Mouse (Mus musculus) heart, embryonic 11.5 days (tissue): ENCODE data around the gene Irgq. TPM values are rescaled to one million over a fixed set of nuclear protein-coding genes. Genes with fewer than 3 reads are reported as not detected.

Experiments used
- ATAC-seq: fragments of 200-750 bp; cut with Nextera tagmentation; replicated peaks from 2 replicates; pipeline ENCODE4 v1.8.0; 2017; ENCODE audit warnings: moderate library complexity; ENCODE audit not compliant: insufficient number of reproducible peaks, low FRiP score, low TSS enrichment
- H3K27ac ChIP-seq: fragments of 300-500 bp; sonication (generic); 2 replicates; pipeline ENCODE4 v1.5.1; 2014; ENCODE audit warnings: mild to moderate bottlenecking, low read depth, low read length
- H3K27me3 ChIP-seq: fragments of 300-500 bp; sonication (generic); 2 replicates; pipeline ENCODE4 v1.6.1; 2014; ENCODE audit warnings: mild to moderate bottlenecking, low read length, mixed read lengths; ENCODE audit not compliant: control insufficient read depth, insufficient read depth
- H3K36me3 ChIP-seq: fragments of 300-500 bp; sonication (generic); 2 replicates; pipeline ENCODE4 v1.6.1; 2014; ENCODE audit warnings: mild to moderate bottlenecking, low read length, moderate library complexity, mixed read lengths; ENCODE audit not compliant: control insufficient read depth, insufficient read depth
- H3K4me1 ChIP-seq: fragments of 300-500 bp; sonication (generic); 2 replicates; pipeline ENCODE4 v1.6.1; 2014; ENCODE audit warnings: low read length; ENCODE audit not compliant: control insufficient read depth, insufficient read depth
- H3K4me2 ChIP-seq: fragments of 300-500 bp; sonication (generic); 2 replicates; pipeline ENCODE4 v1.6.1; 2014; ENCODE audit warnings: mild to moderate bottlenecking, moderate library complexity
- H3K4me3 ChIP-seq: fragments of 300-500 bp; sonication (generic); 2 replicates; pipeline ENCODE4 v1.5.1; 2014; ENCODE audit warnings: low read depth, low read length
- H3K9ac ChIP-seq: fragments of 300-500 bp; sonication (generic); 2 replicates; pipeline ENCODE4 v1.6.1; 2014; ENCODE audit warnings: mild to moderate bottlenecking, low read depth, low read length, moderate library complexity
- H3K9me3 ChIP-seq: fragments of 300-500 bp; sonication (generic); replicated peaks from 2 replicates; pipeline ENCODE4 v1.6.1; 2016; ENCODE audit warnings: low read length; ENCODE audit not compliant: control insufficient read depth
- WGBS: fragments of 180-500 bp; shearing (Covaris S2); extraction: QIAGEN DNeasy Blood & Tissue Kit; methylation state at CpG from one replicate; pipeline ENCODE4 v1.1.7; 2014; ENCODE audit not compliant: insufficient replicate concordance; 5-methylcytosine and 5-hydroxymethylcytosine counted together
- polyA plus RNA-seq: library from polyadenylated mRNA; unstranded; fragments of >200 nt; fragmentation: Nextera tagmentation; extraction: Ambion mirVana; gene quantifications from 2 replicates; pipeline ENCODE4 v1.2.1, GENCODE M21; 2014

Irgq gene
- polyA plus RNA-seq, 1 experiment from 2014 or later = 4.1 TPM

DNA sequence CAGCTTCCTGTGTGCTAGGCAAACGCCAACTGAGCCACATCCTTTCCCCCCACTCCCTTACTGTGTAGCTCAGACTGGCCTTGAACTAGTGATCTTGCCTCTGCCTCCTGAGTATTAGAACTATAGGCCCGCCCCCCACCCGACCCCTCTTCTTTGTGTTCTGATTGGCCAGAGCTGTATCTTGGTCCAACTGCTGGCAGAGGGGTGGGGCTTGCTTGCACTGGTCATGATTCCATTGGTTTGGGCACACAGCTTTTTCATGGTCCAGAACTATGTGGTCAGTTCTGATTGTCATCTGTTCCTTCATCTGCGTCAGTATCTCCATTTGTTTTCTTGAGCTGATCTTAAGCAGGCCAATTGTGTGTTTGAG, 33.3 kb downstream of the Irgq start:
- Histone ChIP-seq H3K4me2 (no peak overlapping the region), H3K27ac (no peak overlapping the region), H3K9ac (no peak overlapping the region), H3K36me3 (peaks cover 16% of the 10 kb centered on the region), H3K27me3 (no peaks in the 10 kb centered on the region), H3K9me3 (no peaks in the 10 kb centered on the region), H3K4me3 (no peak overlapping the region), H3K4me1 (no peaks in the 10 kb centered on the region)
- no peak for ATAC-seq
- 87% methylated on average over 4 of the region's 4 CpGs for WGBS

DNA sequence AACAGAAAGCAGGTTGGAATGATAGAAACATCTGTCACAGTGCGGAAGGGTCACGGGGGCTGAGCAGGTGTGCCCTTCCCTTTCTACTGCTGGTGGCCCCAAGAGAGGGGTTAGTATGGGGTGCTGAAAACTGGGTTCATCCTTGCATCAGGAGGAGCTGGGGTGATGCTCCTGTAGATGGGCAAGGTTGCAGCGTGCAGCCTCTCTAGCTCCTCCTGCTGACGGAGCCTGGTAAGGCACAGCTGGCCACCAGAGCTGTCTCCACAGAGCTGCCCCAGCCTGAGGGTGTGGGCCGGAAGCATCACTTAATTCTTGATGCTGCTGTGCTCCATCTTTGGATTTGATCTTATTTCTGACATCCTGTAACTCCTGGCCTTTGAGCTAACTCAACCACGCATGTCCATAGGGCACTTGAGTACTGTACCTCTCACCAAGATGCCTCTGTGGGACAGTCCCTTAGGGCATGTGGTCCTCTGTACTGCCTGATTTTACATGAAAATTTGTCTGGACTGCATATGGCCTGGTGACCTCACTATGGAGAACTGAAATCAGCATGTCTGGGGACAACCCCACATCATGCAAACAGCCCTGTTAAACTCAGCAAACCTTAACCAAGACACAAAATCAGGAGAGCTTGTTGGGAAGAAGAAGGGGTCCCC, 34.2 kb downstream of the Irgq start:
- H3K4me3 ChIP-seq = no peak overlapping the region
- no peaks in the 10 kb centered on the region for H3K27me3 ChIP-seq
- no peaks in the 10 kb centered on the region for H3K9me3 ChIP-seq
- H3K4me2 ChIP-seq = no peak overlapping the region
- peaks cover 16% of the 10 kb centered on the region for H3K36me3 ChIP-seq
- H3K4me1 ChIP-seq = no peaks in the 10 kb centered on the region
- no peak overlapping the region for H3K9ac ChIP-seq
- no peak for ATAC-seq
- 65% methylated on average over 6 of the region's 6 CpGs for WGBS
- H3K27ac ChIP-seq = no peak overlapping the region

DNA sequence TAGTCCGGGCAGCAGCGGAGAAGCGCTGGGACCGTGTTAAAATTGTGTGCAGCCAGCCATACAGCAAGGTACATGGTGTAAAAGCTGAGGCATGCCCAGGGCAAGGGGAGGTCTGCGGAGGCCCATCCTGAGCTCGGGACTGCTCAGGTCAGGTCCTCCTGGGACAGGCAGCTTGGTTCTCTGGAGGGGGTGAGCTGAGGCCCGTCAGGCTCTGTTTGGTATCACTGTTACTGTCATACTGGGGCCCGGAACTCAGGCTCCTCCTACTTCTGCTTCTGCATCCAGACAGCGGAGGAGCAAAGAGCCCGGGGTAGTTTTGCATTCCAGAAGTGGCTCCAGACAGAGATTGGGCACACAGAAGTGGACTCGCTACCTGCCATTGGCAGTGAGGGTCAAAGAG, 35.1 kb downstream of the Irgq start:
- ATAC-seq = no peak
- H3K9me3 ChIP-seq = no peaks in the 10 kb centered on the region
- H3K4me1 ChIP-seq = no peaks in the 10 kb centered on the region
- no peak overlapping the region for H3K4me3 ChIP-seq
- no peak overlapping the region for H3K27ac ChIP-seq
- peaks cover 18% of the 10 kb centered on the region for H3K36me3 ChIP-seq
- 91% methylated on average over 11 of the region's 11 CpGs for whole genome bisulfite sequencing
- no peaks in the 10 kb centered on the region for H3K27me3 ChIP-seq
- no peak overlapping the region for H3K4me2 ChIP-seq
- H3K9ac ChIP-seq = no peak overlapping the region

DNA sequence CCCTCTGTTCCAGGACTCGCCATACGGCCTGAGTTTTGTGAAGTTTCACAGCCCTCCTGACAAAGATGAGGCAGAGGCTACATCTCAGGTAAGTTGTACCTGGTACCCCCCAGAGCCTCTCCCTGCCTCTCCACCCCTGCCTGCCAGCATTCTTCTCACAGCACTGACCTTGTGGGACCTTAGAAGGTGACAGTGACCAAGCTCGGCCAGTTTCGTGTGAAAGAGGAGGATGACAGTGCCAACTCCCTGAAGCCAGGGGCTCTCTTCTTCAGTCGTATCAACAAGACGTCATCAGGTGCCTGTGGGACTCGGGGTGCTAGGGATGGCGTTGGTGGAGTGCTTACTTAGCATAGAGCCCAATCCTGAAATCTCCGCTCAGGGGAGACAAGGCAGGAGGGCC, 35.7 kb downstream of the Irgq start:
- Histone ChIP-seq H3K9me3 (no peaks in the 10 kb centered on the region), H3K27ac (no peak overlapping the region), H3K4me3 (no peak overlapping the region), H3K9ac (no peak overlapping the region), H3K4me1 (no peaks in the 10 kb centered on the region), H3K36me3 (peaks cover 22% of the 10 kb centered on the region), H3K4me2 (no peak overlapping the region), H3K27me3 (no peaks in the 10 kb centered on the region)
- WGBS = 87% methylated on average over 9 of the region's 9 CpGs
- ATAC-seq = no peak

DNA sequence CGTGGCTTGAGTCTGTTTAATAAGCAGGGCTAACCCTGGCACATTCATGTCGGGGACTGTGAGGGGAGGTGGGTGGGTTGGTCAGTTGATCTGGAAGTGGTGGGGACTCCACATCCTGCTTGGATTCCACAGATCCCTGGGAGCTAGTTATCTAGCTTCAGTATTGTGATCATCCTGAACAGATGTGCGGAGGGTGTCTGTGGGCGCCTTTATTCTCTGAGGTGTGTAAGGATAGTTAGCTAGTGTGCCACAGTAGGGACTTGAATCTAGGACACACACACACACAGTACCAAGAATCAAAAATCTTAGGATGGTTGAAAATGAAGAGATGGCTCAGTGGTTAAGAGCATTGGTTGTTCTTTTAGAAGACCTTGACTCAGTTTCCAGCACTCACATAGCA, 38.0 kb downstream of the Irgq start:
- H3K36me3 ChIP-seq = peaks cover 25% of the 10 kb centered on the region
- no peak overlapping the region for H3K4me3 ChIP-seq
- WGBS = 82% methylated on average over 4 of the region's 4 CpGs

DNA sequence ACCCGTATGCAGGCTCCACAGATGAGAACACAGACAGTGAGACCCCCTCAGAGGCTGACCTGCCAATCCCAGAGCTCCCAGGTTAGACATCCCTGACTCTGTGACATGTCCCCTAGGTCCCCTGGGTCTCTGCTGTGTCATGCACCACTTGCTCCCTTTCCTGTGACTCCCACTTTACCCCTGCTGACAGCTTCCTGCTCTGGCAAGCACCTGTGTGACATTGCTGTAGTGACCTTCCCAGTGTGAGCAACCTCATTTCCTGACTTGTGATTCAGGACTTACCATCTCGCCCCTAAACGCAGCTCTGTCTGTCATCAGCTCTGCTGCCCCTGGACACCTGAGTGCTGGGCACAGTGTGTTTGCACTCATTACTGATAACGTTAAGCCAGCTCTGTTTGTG, 40.6 kb downstream of the Irgq start:
- Histone ChIP-seq H3K36me3 (peaks cover 22% of the 10 kb centered on the region), H3K27me3 (no peaks in the 10 kb centered on the region)
- 85% methylated on average over 4 of the region's 4 CpGs for WGBS

More for the DNA sequence above, 38.0 kb downstream of the Irgq start:
- H3K4me1 ChIP-seq = no peaks in the 10 kb centered on the region
- H3K4me2 ChIP-seq = no peak overlapping the region
- H3K9ac ChIP-seq = no peak overlapping the region
- ATAC-seq = no peak
- H3K27ac ChIP-seq = no peak overlapping the region
- H3K9me3 ChIP-seq = no peaks in the 10 kb centered on the region
- H3K27me3 ChIP-seq = no peaks in the 10 kb centered on the region

DNA sequence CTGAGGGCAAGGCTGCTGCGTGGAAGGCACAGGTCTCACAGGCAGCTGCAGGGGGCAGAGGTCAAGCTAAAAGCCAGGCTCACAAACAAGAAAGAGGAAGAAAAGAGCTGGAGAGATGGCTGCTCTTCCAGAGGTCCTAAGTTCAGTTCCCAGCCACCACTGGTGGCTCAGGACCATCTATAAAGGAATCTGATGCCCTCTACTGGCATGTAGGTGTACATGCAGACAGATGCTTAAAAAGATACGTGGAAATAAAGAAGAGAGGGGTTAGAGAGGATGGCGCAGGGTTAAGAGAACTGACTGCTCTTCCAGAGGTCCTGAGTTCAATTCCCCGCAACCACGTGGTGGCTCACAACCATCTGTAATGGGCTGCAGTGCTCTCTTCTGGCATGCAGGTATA, 42.0 kb downstream of the Irgq start:
- no peaks in the 10 kb centered on the region for H3K27me3 ChIP-seq
- WGBS = 59% methylated on average over 5 of the region's 5 CpGs
- H3K9me3 ChIP-seq = no peaks in the 10 kb centered on the region
- H3K4me3 ChIP-seq = no peak overlapping the region
- peaks cover 22% of the 10 kb centered on the region for H3K36me3 ChIP-seq
- no peak for ATAC-seq
- H3K4me2 ChIP-seq = no peak overlapping the region
- no peaks in the 10 kb centered on the region for H3K4me1 ChIP-seq
- no peak overlapping the region for H3K27ac ChIP-seq
- no peak overlapping the region for H3K9ac ChIP-seq

More for the DNA sequence above, 40.6 kb downstream of the Irgq start:
- no peaks in the 10 kb centered on the region for H3K9me3 ChIP-seq
- no peak overlapping the region for H3K4me3 ChIP-seq
- H3K27ac ChIP-seq = no peak overlapping the region
- no peak for ATAC-seq
- no peaks in the 10 kb centered on the region for H3K4me1 ChIP-seq
- no peak overlapping the region for H3K4me2 ChIP-seq
- no peak overlapping the region for H3K9ac ChIP-seq

DNA sequence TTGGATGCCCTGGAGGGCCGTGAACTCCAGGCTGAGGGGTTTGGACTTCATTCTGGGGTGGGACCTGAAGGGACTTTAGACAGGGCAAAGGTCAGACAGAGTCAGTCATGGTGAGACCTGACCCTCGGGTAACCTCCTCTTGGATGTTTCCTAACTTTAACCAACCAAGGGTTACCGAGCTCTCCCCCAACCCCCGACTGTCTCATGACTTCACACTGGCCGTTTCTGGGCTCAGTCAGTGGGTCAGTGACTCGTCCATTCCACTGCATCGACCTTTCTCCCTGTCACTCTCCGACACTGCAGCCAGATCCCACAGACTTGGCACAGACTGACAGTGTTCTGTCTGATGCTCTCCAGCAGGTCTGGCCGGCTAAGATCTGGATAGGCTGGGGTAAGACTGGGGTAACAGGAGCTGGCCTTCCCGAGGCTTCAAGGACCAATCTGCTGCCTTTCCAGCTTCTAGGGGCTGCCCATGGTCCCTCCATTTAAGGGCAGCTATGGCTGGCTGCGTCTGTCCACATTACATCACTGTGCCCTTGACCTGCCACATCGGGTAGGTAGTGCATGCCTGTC, 43.8 kb downstream of the Irgq start:
- Histone ChIP-seq H3K27me3 (no peaks in the 10 kb centered on the region), H3K4me1 (no peaks in the 10 kb centered on the region), H3K27ac (no peak overlapping the region), H3K9ac (no peak overlapping the region), H3K9me3 (no peaks in the 10 kb centered on the region), H3K4me2 (no peak overlapping the region), H3K36me3 (peaks cover 16% of the 10 kb centered on the region; the same call in 1 of the 2 replicates), H3K4me3 (no peak overlapping the region)
- ATAC-seq = no peak
- 61% methylated on average over 12 of the region's 12 CpGs for WGBS

DNA sequence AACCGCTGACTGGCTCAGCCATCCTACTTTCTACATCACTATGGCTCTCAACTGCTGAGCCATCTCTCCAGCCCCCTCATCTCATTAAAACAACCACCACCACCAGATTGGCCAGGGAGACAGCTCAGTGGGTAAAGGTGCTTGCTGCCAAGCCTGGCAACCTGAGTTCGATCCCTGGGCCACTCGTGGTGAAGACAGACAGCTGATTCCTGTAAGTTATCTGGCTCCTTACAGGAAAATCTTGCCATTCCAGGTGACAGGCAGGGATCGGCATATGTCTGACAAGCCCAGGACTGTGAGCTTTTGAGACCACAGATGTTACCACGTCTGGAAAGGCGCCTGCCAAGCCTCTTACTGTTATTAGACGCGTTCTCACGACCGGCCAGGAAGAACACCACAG, 47.3 kb downstream of the Irgq start:
- H3K27ac ChIP-seq = no peak overlapping the region
- no peak overlapping the region for H3K4me2 ChIP-seq
- H3K4me3 ChIP-seq = no peak overlapping the region
- H3K27me3 ChIP-seq = no peaks in the 10 kb centered on the region
- H3K36me3 ChIP-seq = peaks cover under 1% of the 10 kb centered on the region; the same call in 1 of the 2 replicates
- ATAC-seq = no peak
- WGBS = 88% methylated on average over 10 of the region's 10 CpGs
- H3K9ac ChIP-seq = no peak overlapping the region
- no peaks in the 10 kb centered on the region for H3K4me1 ChIP-seq
- no peaks in the 10 kb centered on the region for H3K9me3 ChIP-seq
